Mouse (Mus musculus) heart, embryonic 14.5 days (tissue): ENCODE data around the gene Ttc34. TPM values are rescaled to one million over a fixed set of nuclear protein-coding genes. Genes with fewer than 3 reads are reported as not detected.
A peak's percentile ranks its signal among the peaks of the same experiment; 100 is the strongest.

Experiments
- ATAC-seq: fragments of 200-750 bp; cut with Nextera tagmentation; 2 replicates; pipeline ENCODE4 v1.8.0; 2017; ENCODE audit warnings: low read depth, moderate TSS enrichment; ENCODE audit not compliant: insufficient number of reproducible peaks, insufficient read depth, low FRiP score
- H3K27ac ChIP-seq, 2 experiments: fragments of 200-500 bp in 1 of 2; fragments of 300-500 bp in 1 of 2; sonication (generic) in 1 of 2; replicated peaks in 1 of 2; 2 replicates each; pipeline ENCODE4 v1.5.1; 2012 to 2014; ENCODE audit warnings: low read depth in 2 of 2, low read length in 2 of 2, control low read depth in 1 of 2, mild to moderate bottlenecking in 1 of 2, mixed read lengths in 1 of 2; ENCODE audit not compliant: control insufficient read depth in 1 of 2, insufficient read depth in 1 of 2
- H3K27me3 ChIP-seq: fragments of 300-500 bp; sonication (generic); 2 replicates; pipeline ENCODE4 v1.6.1; 2014; ENCODE audit warnings: mild to moderate bottlenecking, low read length, control low read depth; ENCODE audit not compliant: control insufficient read depth, insufficient read depth
- H3K36me3 ChIP-seq: fragments of 300-500 bp; sonication (generic); 2 replicates; pipeline ENCODE4 v1.6.1; 2014; ENCODE audit warnings: mild to moderate bottlenecking, control low read depth, low read length, mixed read lengths; ENCODE audit not compliant: control insufficient read depth, insufficient read depth
- H3K4me1 ChIP-seq, 2 experiments: fragments of 200-500 bp in 1 of 2; fragments of 300-500 bp in 1 of 2; sonication (generic) in 1 of 2; 2 replicates each; pipeline ENCODE4 v1.6.1; 2012 to 2014; ENCODE audit warnings: low read length in 2 of 2, control low read depth in 1 of 2, mixed read lengths in 1 of 2; ENCODE audit not compliant: control insufficient read depth in 2 of 2, insufficient read depth in 2 of 2
- H3K4me2 ChIP-seq: fragments of 300-500 bp; sonication (generic); 2 replicates; pipeline ENCODE4 v1.6.1; 2014; ENCODE audit warnings: mild to moderate bottlenecking, low read length
- H3K4me3 ChIP-seq, 2 experiments: fragments of 200-500 bp in 1 of 2; fragments of 300-500 bp in 1 of 2; sonication (generic) in 1 of 2; 2 replicates each; pipeline ENCODE4 v1.5.1; 2012 to 2014; ENCODE audit warnings: low read length in 2 of 2, mild to moderate bottlenecking in 2 of 2, control low read depth in 1 of 2, low read depth in 1 of 2, moderate library complexity in 1 of 2; ENCODE audit not compliant: control insufficient read depth in 1 of 2, insufficient read depth in 1 of 2
- H3K9ac ChIP-seq: fragments of 300-500 bp; sonication (generic); 2 replicates; pipeline ENCODE4 v1.6.1; 2014; ENCODE audit warnings: mild to moderate bottlenecking, low read length
- H3K9me3 ChIP-seq: fragments of 300-500 bp; sonication (generic); 2 replicates; pipeline ENCODE4 v1.6.1; 2016; ENCODE audit warnings: low read length, control low read depth; ENCODE audit not compliant: control insufficient read depth
- WGBS: fragments of 180-500 bp; shearing (Covaris S2); extraction: QIAGEN DNeasy Blood & Tissue Kit; methylation state at CpG from one replicate; pipeline ENCODE4 v1.1.7; 2014; 5-methylcytosine and 5-hydroxymethylcytosine counted together
- polyA plus RNA-seq: library from polyadenylated mRNA; unstranded; fragments of >200 nt; fragmentation: Nextera tagmentation; extraction: Ambion mirVana; gene quantifications from 2 replicates; pipeline ENCODE4 v1.2.1, GENCODE M21; 2014

Ttc34 gene
- polyA plus RNA-seq, 1 experiment from 2014 or later, result 0.22 TPM

GRCm38 (mm10) chr4:154825662-154826061, 11.6 kb upstream of the Ttc34 start:
- Histone ChIP-seq H3K9ac (no peak overlapping the region), H3K27me3 (0 out of 2 replicates have a peak, but pooled peaks cover 6% of the 10 kb centered on the region), H3K36me3 (no peaks in the 10 kb centered on the region), H3K4me3 (no peak overlapping the region), H3K9me3 (no peaks in the 10 kb centered on the region), H3K4me2 (no peak overlapping the region), H3K27ac (no peak overlapping the region), H3K4me1 (peaks cover 4% of the 10 kb centered on the region in 2 experiments; a peak in 3 of 4 replicates)
- 33% methylated on average over 6 of the region's 6 CpGs for WGBS
- ATAC-seq, result 0 out of 2 replicates have a peak, but pooled peaks have one; percentile 16

DNA sequence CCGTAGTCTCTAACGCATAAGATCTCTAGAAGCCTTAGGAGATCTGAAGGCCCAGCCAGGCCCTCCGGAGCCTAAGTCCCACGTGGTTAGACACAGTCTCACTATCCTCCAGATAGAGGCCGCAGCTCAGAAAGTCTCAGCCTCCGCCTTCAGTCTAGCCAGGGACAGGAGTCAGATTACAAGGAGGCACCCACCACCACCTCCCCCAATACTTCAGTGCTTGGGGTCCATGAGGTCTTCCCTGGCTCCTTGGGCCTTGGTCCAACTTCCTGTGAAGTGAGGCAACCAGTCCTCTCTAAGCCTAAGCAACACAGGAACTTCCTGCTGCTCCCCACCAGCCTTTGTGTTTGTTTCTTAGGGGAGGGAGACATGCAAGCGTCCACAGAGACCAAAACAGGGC, 11.0 kb upstream of the Ttc34 start:
- ATAC-seq, result no peak
- WGBS, result 47% methylated on average over 7 of the region's 7 CpGs
- no peak overlapping the region for H3K4me3 ChIP-seq
- H3K36me3 ChIP-seq, result no peaks in the 10 kb centered on the region
- H3K9ac ChIP-seq, result no peak overlapping the region
- 0 out of 2 replicates have a peak, but pooled peaks cover 6% of the 10 kb centered on the region for H3K27me3 ChIP-seq
- H3K9me3 ChIP-seq, result no peaks in the 10 kb centered on the region
- H3K4me1 ChIP-seq, result peaks cover 4% of the 10 kb centered on the region in 2 experiments; a peak in 3 of 4 replicates
- no peak overlapping the region for H3K4me2 ChIP-seq
- no peak overlapping the region for H3K27ac ChIP-seq

- H3K27ac ChIP-seq, result no peak overlapping the region
- no peaks in the 10 kb centered on the region for H3K9me3 ChIP-seq
- H3K36me3 ChIP-seq, result no peaks in the 10 kb centered on the region
- 75% methylated on average over 7 of the region's 7 CpGs for WGBS
- no peak overlapping the region for H3K4me2 ChIP-seq
- ATAC-seq, result no peak
- H3K27me3 ChIP-seq, result 0 out of 2 replicates have a peak, but pooled peaks cover 6% of the 10 kb centered on the region
- H3K4me1 ChIP-seq, result peaks cover 4% of the 10 kb centered on the region in 2 experiments; a peak in 3 of 4 replicates
- H3K4me3 ChIP-seq, result no peak overlapping the region
- no peak overlapping the region for H3K9ac ChIP-seq
Measured at GRCm38 (mm10) chr4:154827181-154827580, 10.1 kb upstream of the Ttc34 start.

DNA sequence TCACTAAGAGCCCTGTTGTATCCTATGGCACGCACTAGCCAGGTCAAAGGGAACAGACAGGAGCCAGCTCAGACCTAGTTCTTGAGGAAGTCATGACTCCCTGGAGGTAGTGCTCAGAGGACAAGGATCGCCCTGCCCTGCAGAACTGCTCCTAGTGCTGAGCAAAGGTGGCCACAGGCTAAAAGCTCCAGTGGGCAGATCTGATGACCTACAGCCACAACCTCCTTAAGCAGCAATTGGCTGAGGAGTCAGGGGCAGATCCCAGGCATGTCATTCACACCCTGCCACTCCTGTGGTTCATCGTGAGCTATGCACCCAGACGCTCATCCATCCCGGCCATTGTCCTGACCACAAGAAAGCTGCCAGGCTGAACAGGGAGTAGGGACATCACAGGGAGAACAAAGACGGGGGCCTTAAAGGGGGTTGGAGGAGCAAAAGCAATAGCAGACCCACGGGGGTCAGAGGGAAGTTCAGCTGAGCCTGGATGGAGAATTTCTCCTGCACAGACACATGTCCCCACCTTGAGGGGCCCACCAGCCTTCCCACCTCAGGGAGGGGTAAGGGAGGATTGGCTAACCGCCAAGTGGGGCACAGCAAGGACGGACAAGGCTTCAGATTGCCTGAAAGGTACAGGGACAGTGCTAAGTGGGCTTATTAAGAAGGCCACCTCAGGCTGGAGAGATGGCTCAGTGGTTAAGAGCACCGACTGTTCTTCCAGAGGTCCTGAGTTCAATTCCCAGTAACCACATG, 9.2 kb upstream of the Ttc34 start:
- H3K9me3 ChIP-seq, result no peaks in the 10 kb centered on the region
- H3K36me3 ChIP-seq, result no peaks in the 10 kb centered on the region
- peaks cover 4% of the 10 kb centered on the region in 2 experiments; a peak in 3 of 4 replicates for H3K4me1 ChIP-seq
- peak; percentile 35 for ATAC-seq
- H3K27me3 ChIP-seq, result 0 out of 2 replicates have a peak, but pooled peaks cover 6% of the 10 kb centered on the region
- no peak overlapping the region for H3K4me2 ChIP-seq
- 0 out of 4 replicates have a peak overlapping the region, but pooled peaks of 1 of the 2 experiments have one; percentile 12 for H3K27ac ChIP-seq
- no peak overlapping the region for H3K9ac ChIP-seq
- no peak overlapping the region for H3K4me3 ChIP-seq
- WGBS, result 34% methylated on average over 10 of the region's 10 CpGs

- 57% methylated on average over 9 of the region's 9 CpGs for WGBS
- H3K4me1 ChIP-seq, result peaks cover 3 to 4% of the 10 kb centered on the region in 2 experiments; a peak in 3 of 4 replicates
- no peak for ATAC-seq
Measured at GRCm38 (mm10) chr4:154831915-154832573, 5.2 kb upstream of the Ttc34 start.

GRCm38 (mm10) chr4:154836183-154836915, 910 bp upstream of the Ttc34 start:
- H3K9me3 ChIP-seq, result no peaks in the 10 kb centered on the region
- WGBS, result 76% methylated on average over 7 of the region's 7 CpGs
- no peak overlapping the region for H3K4me2 ChIP-seq
- no peak for ATAC-seq
- no peak overlapping the region for H3K27ac ChIP-seq
- H3K9ac ChIP-seq, result no peak overlapping the region
- H3K27me3 ChIP-seq, result no peaks in the 10 kb centered on the region
- H3K4me1 ChIP-seq, result no peaks in the 10 kb centered on the region
- H3K36me3 ChIP-seq, result no peaks in the 10 kb centered on the region
- H3K4me3 ChIP-seq, result no peak overlapping the region

More at GRCm38 (mm10) chr4:154831915-154832573, 5.2 kb upstream of the Ttc34 start:
- Histone ChIP-seq H3K27me3 (no peaks in the 10 kb centered on the region), H3K36me3 (no peaks in the 10 kb centered on the region), H3K9me3 (no peaks in the 10 kb centered on the region), H3K27ac (no peak overlapping the region), H3K9ac (no peak overlapping the region), H3K4me2 (no peak overlapping the region), H3K4me3 (no peak overlapping the region)

GRCm38 (mm10) chr4:154838741-154839140, 1.5 kb downstream of the Ttc34 start:
- 79% methylated on average over 13 of the region's 13 CpGs for WGBS
- Histone ChIP-seq H3K36me3 (no peaks in the 10 kb centered on the region), H3K4me1 (no peaks in the 10 kb centered on the region), H3K9ac (no peak overlapping the region), H3K4me2 (no peak overlapping the region), H3K4me3 (no peak overlapping the region), H3K27me3 (no peaks in the 10 kb centered on the region), H3K9me3 (no peaks in the 10 kb centered on the region), H3K27ac (no peak overlapping the region)
- ATAC-seq, result no peak
